Mouse (Mus musculus): Measurements from ENCODE around the gene Meltf. TPM values are rescaled to one million over a fixed set of nuclear protein-coding genes. Genes with fewer than 3 reads are reported as not detected.

The Meltf gene
- polyA plus RNA-seq, 1 experiment from 2014 or later, result 0.61 TPM

Other genes with a start within 250 kb of the Meltf start
- 13.0 and 15.5 TPM in 2 replicates for gene Dlg1, start 215.4 kb upstream of the Meltf start, polyA plus RNA-seq (2015; fragmentation: Nextera tagmentation; extraction: Ambion mirVana)
- gene Pigz, start 55.0 kb downstream of the Meltf start, polyA plus RNA-seq (2015; fragmentation: Nextera tagmentation; extraction: Ambion mirVana), result 5.2 and 5.7 TPM in 2 replicates
- gene 0610012G03Rik, start 69.7 kb downstream of the Meltf start, polyA plus RNA-seq (2015; fragmentation: Nextera tagmentation; extraction: Ambion mirVana), result 111 and 126 TPM in 2 replicates
- gene Ncbp2, start 69.7 kb downstream of the Meltf start, polyA plus RNA-seq (2015; fragmentation: Nextera tagmentation; extraction: Ambion mirVana), result 90.5 and 98.7 TPM in 2 replicates
- gene Senp5, start 124.5 kb downstream of the Meltf start, polyA plus RNA-seq (2015; fragmentation: Nextera tagmentation; extraction: Ambion mirVana), result 15.5 and 16.1 TPM in 2 replicates
- gene Pak2, start 200.5 kb downstream of the Meltf start, polyA plus RNA-seq (2015; fragmentation: Nextera tagmentation; extraction: Ambion mirVana), result 23.1 and 26.7 TPM in 2 replicates
- 93.0 and 95.2 TPM in 2 replicates for gene Pigx, start 220.9 kb downstream of the Meltf start, polyA plus RNA-seq (2015; fragmentation: Nextera tagmentation; extraction: Ambion mirVana)
- 48.0 and 50.4 TPM in 2 replicates for gene Cep19, start 221.0 kb downstream of the Meltf start, polyA plus RNA-seq (2015; fragmentation: Nextera tagmentation; extraction: Ambion mirVana)

All from neural tube, embryonic 15.5 days (tissue).